Mouse (Mus musculus) ES-E14 (cell line): ENCODE measurements around the gene Nfe2l2. TPM values are rescaled to one million over a fixed set of nuclear protein-coding genes. Genes with fewer than 3 reads are reported as not detected.

Source experiments
- DNase-seq: peaks from one replicate; pipeline ENCODE4 v3.0.0-alpha.2; 2013; ENCODE audit warnings: low read depth, low spot score
- H3K27ac ChIP-seq: 2 replicates; pipeline ENCODE4 v1.5.1; 2012; ENCODE audit warnings: low read depth, mild to moderate bottlenecking, low read length, moderate library complexity, mixed read lengths; ENCODE audit not compliant: poor library complexity, insufficient read depth, severe bottlenecking
- H3K36me3 ChIP-seq: 2 replicates; pipeline ENCODE4 v1.6.1; 2012; ENCODE audit warnings: mild to moderate bottlenecking, low read length, moderate library complexity, mixed read lengths; ENCODE audit not compliant: control insufficient read depth, poor library complexity, insufficient read depth, severe bottlenecking
- H3K4me1 ChIP-seq, 2 experiments: fragments of 150-350 bp in 1 of 2; sonication (generic) in 1 of 2; 2 replicates each; pipeline ENCODE4 v1.6.1; 2012; ENCODE audit warnings: low read length in 2 of 2, mild to moderate bottlenecking in 1 of 2, mixed read lengths in 1 of 2; ENCODE audit not compliant: control insufficient read depth in 2 of 2, insufficient read depth in 2 of 2, poor library complexity in 1 of 2
- H3K4me3 ChIP-seq, 2 experiments: fragments of 150-350 bp in 1 of 2; sonication (generic) in 1 of 2; 2 replicates each; pipeline ENCODE4 v1.5.1; 2012; ENCODE audit warnings: low read length in 2 of 2, low read depth in 1 of 2, mild to moderate bottlenecking in 1 of 2, mixed read lengths in 1 of 2; ENCODE audit not compliant: insufficient read depth in 1 of 2, poor library complexity in 1 of 2, severe bottlenecking in 1 of 2
- H3K9ac ChIP-seq: 2 replicates; pipeline ENCODE4 v1.6.1; 2012; ENCODE audit warnings: low read depth, mild to moderate bottlenecking, low read length, mixed read lengths; ENCODE audit not compliant: poor library complexity, insufficient read depth, severe bottlenecking
- H3K9me3 ChIP-seq: fragments of 150-350 bp; sonication (generic); 2 replicates; pipeline ENCODE4 v1.6.1; 2012; ENCODE audit warnings: low read depth, mild to moderate bottlenecking, low read length; ENCODE audit not compliant: control insufficient read depth, insufficient read depth
- CHD2 ChIP-seq: IDR thresholded peaks from 2 replicates; pipeline ENCODE4 v1.6.1; 2014; ENCODE audit warnings: mild to moderate bottlenecking, low read depth, low read length, inconsistent platforms
- HCFC1 ChIP-seq: IDR thresholded peaks from 2 replicates; pipeline ENCODE4 v1.6.1; 2012; ENCODE audit warnings: low read length, inconsistent platforms, borderline replicate concordance; ENCODE audit not compliant: insufficient read depth
- MAFK ChIP-seq: IDR thresholded peaks from 2 replicates; pipeline ENCODE4 v1.6.1; 2014; ENCODE audit warnings: mild to moderate bottlenecking, low read depth, low read length, inconsistent platforms; ENCODE audit not compliant: insufficient read depth
- ZC3H11A ChIP-seq: IDR thresholded peaks from 2 replicates; pipeline ENCODE4 v1.6.1; 2012; ENCODE audit warnings: low read depth, mild to moderate bottlenecking, inconsistent platforms, low read length, borderline replicate concordance
- ZNF384 ChIP-seq: IDR thresholded peaks from 2 replicates; pipeline ENCODE4 v1.6.1; 2012; ENCODE audit warnings: low read depth, low read length, inconsistent platforms
- in situ Hi-C, 2 experiments: fragments of 600-800 bp; cut with MboI; formaldehyde crosslinking; loops; one replicate each; pipeline ENCODE4 v1.15.1; 2025; ENCODE audit warnings: low sequenced_read_pairs in 2 of 2, inconsistent platforms in 1 of 2; ENCODE audit not compliant: unreplicated experiment in 2 of 2
- total RNA-seq: library from RNA; depleted of rRNA; stranded (reverse); fragments of 300-350 nt; gene quantifications from 2 replicates; pipeline ENCODE4 v1.2.3, GENCODE M21; 2012; rRNA removed

Nfe2l2 gene
- total RNA-seq, 1 experiment: 28.4 TPM

GRCm38 (mm10) chr2:75626597-75627440 lies 77.6 kb downstream of the Nfe2l2 start:
- no peak for DNase-seq
- Histone ChIP-seq H3K4me1 (peaks cover 5 to 6% of the 10 kb centered on the region in 2 experiments; a peak in 2 of 4 replicates), H3K27ac (no peak overlapping the region), H3K36me3 (no peaks in the 10 kb centered on the region; the same call in 1 of the 2 replicates), H3K9ac (no peak overlapping the region), H3K4me3 (no peak overlapping the region), H3K9me3 (no peaks in the 10 kb centered on the region)
- in situ Hi-C loops: no loop called here
- TF ChIP-seq ZNF384 (no peak), MAFK (no peak), CHD2 (no peak), ZC3H11A (no peak), HCFC1 (no peak)

Other genes starting within 250 kb of the Nfe2l2 start
- 101 and 166 TPM in 2 replicates for gene Hnrnpa3, start 45.4 kb downstream of the Nfe2l2 start, total RNA-seq
- 74.6 and 101 TPM in 2 replicates for gene Agps, start 127.5 kb upstream of the Nfe2l2 start, total RNA-seq
- gene Ttc30b, start 233.9 kb upstream of the Nfe2l2 start, total RNA-seq: 2.3 and 2.6 TPM in 2 replicates